Mouse (Mus musculus): Measurements from ENCODE around the gene Tle2. TPM values are rescaled to one million over a fixed set of nuclear protein-coding genes. Genes with fewer than 3 reads are reported as not detected.

Gene Tle2
- 5.1 and 6.9 TPM in 2 replicates for polyA plus RNA-seq (2014; fragmentation: Nextera tagmentation; extraction: Ambion mirVana)

DNA sequence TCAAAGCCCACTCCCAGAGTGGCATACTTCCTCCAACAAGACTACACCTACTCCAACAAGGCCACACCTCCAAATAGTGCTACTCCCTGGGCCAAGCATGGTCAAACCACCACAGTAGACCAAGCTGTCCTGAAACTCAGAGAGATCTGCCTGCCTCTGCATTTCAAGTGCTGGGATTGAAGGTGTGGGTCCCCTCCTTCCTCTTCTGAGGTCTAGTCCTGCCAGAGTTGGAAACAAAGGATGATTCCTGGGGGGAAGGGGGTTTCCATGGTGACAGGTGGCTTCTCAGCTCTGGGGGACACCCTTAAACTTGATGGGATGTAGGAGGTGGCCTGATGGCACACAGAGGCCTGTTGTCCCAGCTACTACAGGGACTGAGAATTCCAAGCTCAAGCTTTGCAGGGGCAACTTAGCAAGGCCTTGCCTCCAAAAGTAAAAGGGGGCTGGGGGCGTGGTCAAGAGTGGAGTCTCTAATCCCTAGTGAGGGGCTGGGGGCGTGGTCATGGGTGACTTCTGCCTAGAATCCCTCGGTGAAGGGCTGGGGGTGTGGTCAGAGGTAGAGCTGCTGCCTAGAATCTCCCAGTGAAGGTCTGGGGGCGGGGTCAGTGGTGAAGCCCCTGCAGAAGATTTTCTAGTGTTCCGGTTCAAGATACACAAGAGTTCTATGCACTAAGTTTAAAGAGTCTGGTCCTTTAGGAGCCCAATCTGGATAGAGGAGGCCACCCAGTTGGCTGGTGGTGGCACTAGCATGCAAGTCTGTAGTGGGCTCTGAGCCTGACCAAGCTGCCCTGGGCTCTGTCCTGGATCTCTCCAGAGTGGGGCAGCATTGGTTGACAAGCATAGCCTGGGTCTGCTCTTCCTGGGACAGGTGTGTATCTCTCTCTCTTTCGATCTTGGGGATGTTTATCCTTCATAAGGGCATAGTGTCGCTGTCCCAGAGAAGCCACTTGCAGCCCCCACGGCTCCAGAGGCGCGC, at the start of gene Tle2:
Gene Tle2 (plus strand): TSS at position 481 of the 976 bp plus-strand sequence.
- 20% methylated on average over 10 of the region's 10 CpGs for WGBS
- H3K27ac ChIP-seq (ENCODE audit: low read depth, low read length) = no peak within 1 kb of the TSS
- no peak for DNase-seq (ENCODE audit: low spot score)

DNA sequence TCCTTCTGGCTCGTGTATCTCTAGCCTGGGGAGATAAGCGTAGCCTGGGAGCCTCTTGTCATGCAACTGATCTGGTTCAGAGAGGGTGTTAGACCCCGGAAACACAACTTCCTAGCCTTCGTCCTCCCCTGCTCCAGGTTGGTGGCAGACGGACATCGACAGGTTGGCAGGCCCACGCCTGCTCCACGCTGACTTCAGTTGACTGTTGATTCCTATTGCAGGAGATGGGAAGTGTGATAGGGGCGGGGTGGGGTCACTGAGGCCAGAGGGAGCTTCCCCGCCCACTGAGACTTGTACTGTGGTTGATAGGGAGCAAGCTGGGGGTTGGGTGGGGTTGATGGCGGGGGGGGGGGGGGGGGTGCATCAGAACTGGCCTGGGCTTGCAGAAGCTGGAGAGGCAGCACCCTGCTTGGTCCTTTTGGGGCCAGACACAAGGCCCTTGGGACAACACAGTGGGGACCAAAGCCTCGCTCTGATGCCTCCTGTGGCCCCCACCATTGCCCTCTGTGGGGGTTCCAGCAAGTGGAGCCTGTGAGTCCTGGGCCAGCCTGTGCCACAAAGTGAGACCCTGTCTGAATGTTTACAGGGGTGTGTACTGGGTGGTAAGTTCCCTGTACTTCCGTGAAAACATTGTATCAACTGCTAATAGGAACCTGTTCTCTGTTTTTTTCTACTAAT, 49.2 kb upstream of the Tle2 start:
- Histone ChIP-seq H3K4me1 (replicated peaks; ENCODE audit: control insufficient read depth, insufficient read depth, low read length) (peaks cover 26% of the 10 kb centered on the region), H3K4me3 (ENCODE audit: low read depth, low read length) (no peak overlapping the region), H3K27ac (ENCODE audit: low read depth, low read length) (peak overlapping the region; percentile 89), H3K4me2 (peak overlapping the region; percentile 79), H3K36me3 (ENCODE audit: control insufficient read depth, insufficient read depth, low read length) (peaks cover 8% of the 10 kb centered on the region), H3K9me3 (ENCODE audit: control insufficient read depth, low read length) (no peaks in the 10 kb centered on the region), H3K27me3 (replicated peaks; ENCODE audit: control insufficient read depth, insufficient read depth, low read length) (0 out of 2 replicates have a peak, but pooled peaks cover 2% of the 10 kb centered on the region), H3K9ac (ENCODE audit: low read depth, low read length) (peak overlapping the region; percentile 50; the same call in 1 of the 2 replicates)
- peak; percentile 57 for DNase-seq (ENCODE audit: low spot score)
- WGBS = 18% methylated on average over 12 of the region's 13 CpGs
- ATAC-seq (replicated peaks; ENCODE audit: low FRiP score) = peak; percentile 68

More for the DNA sequence above, at the start of gene Tle2:
- no peak for ATAC-seq (replicated peaks; ENCODE audit: low FRiP score)
- H3K4me2 ChIP-seq = peak within 1 kb of the TSS; percentile 80
- H3K4me1 ChIP-seq (replicated peaks; ENCODE audit: control insufficient read depth, insufficient read depth, low read length) = peaks cover 51% of the 10 kb centered on the region
- H3K27me3 ChIP-seq (replicated peaks; ENCODE audit: control insufficient read depth, insufficient read depth, low read length) = peaks cover 36% of the 10 kb centered on the region
- H3K9me3 ChIP-seq (ENCODE audit: control insufficient read depth, low read length) = no peaks in the 10 kb centered on the region
- H3K36me3 ChIP-seq (ENCODE audit: control insufficient read depth, insufficient read depth, low read length) = no peaks in the 10 kb centered on the region
- peak within 1 kb of the TSS; percentile 46 for H3K4me3 ChIP-seq (ENCODE audit: low read depth, low read length)
- peak within 1 kb of the TSS; percentile 46; the same call in 1 of the 2 replicates for H3K9ac ChIP-seq (ENCODE audit: low read depth, low read length)

DNA sequence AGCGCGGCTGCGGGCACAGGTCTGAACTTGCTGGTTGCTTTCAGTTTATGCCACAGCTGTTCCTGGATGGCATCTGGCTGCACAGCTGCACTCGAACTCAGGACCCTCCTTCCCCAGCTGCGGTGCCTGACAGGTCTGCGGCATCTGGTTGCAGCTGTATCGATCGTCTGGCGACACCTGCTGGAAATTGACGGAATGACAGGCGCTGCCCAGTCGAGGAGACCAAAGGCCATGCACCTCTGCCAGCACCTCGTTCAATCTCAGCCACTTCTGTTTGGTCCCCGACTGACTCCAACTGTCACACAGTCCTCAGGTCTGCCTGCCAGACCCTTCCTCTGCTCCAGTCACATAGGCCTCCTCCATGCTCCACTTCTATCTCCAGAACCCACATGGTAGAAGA, 47.6 kb upstream of the Tle2 start:
- ATAC-seq (replicated peaks; ENCODE audit: low FRiP score) = peak; percentile 26; the same call in 1 of the 2 replicates
- peak; percentile 82 for DNase-seq (ENCODE audit: low spot score)
- Histone ChIP-seq H3K9ac (ENCODE audit: low read depth, low read length) (no peak overlapping the region), H3K4me3 (ENCODE audit: low read depth, low read length) (no peak overlapping the region), H3K36me3 (ENCODE audit: control insufficient read depth, insufficient read depth, low read length) (peaks cover 8% of the 10 kb centered on the region), H3K9me3 (ENCODE audit: control insufficient read depth, low read length) (no peaks in the 10 kb centered on the region), H3K27me3 (replicated peaks; ENCODE audit: control insufficient read depth, insufficient read depth, low read length) (0 out of 2 replicates have a peak, but pooled peaks cover 2% of the 10 kb centered on the region), H3K4me1 (replicated peaks; ENCODE audit: control insufficient read depth, insufficient read depth, low read length) (peaks cover 24% of the 10 kb centered on the region), H3K4me2 (no peak overlapping the region), H3K27ac (ENCODE audit: low read depth, low read length) (no peak overlapping the region)
- 7% methylated on average over 14 of the region's 14 CpGs for whole genome bisulfite sequencing

DNA sequence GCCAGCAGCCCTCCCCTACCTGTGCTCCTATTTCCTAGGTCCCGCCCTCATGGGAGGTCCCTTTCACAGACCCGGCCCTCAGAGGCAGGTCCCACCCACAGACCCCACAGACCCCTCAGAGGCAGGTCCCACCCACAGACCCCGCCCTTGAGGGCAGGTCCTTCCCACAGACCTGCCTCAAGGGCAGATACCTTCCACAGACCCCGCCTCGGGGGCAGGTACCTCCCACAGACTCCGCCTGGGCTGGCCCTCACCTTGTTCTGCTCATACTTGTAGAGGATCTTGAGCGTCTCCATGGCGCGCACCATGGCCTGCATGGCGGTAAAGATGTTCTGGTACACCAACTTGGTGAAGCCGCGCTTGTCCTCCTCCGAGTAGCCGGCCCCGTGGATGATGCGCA, 39.5 kb upstream of the Tle2 start:
- DNase-seq (ENCODE audit: low spot score) = no peak
- 75% methylated on average over 16 of the region's 16 CpGs for whole genome bisulfite sequencing

DNA sequence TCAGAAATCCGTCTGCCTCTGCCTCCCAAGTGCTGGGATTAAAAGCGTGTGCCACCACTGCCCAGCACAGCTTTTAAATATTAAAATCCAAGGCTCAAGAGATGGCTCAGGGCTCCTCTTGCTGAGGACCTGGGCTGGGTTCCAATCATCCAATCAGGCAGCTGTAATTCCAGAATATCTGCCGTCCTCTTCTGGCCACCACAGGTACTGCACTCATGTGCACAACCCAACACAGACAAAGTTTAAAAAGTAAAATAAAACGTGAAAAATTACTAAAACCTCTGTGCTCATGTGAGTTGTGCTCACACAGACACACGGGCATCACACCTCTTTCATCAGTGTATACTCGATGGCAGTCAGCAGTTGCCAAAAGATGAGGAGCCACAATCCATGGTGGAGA, 37.6 kb upstream of the Tle2 start:
- Histone ChIP-seq H3K9me3 (ENCODE audit: control insufficient read depth, low read length) (no peaks in the 10 kb centered on the region), H3K36me3 (ENCODE audit: control insufficient read depth, insufficient read depth, low read length) (peaks cover 18% of the 10 kb centered on the region; the same call in 1 of the 2 replicates), H3K4me1 (replicated peaks; ENCODE audit: control insufficient read depth, insufficient read depth, low read length) (peaks cover 10% of the 10 kb centered on the region), H3K4me3 (ENCODE audit: low read depth, low read length) (no peak overlapping the region), H3K27me3 (replicated peaks; ENCODE audit: control insufficient read depth, insufficient read depth, low read length) (no peaks in the 10 kb centered on the region), H3K4me2 (no peak overlapping the region), H3K27ac (ENCODE audit: low read depth, low read length) (no peak overlapping the region), H3K9ac (ENCODE audit: low read depth, low read length) (no peak overlapping the region)
- ATAC-seq (replicated peaks; ENCODE audit: low FRiP score) = no peak
- no peak for DNase-seq (ENCODE audit: low spot score)
- WGBS = 66% methylated on average over 6 of the region's 6 CpGs

More for the DNA sequence above, 39.5 kb upstream of the Tle2 start:
- Histone ChIP-seq H3K27me3 (replicated peaks; ENCODE audit: control insufficient read depth, insufficient read depth, low read length) (no peaks in the 10 kb centered on the region), H3K4me1 (replicated peaks; ENCODE audit: control insufficient read depth, insufficient read depth, low read length) (peaks cover 5% of the 10 kb centered on the region; the same call in 1 of the 2 replicates), H3K27ac (ENCODE audit: low read depth, low read length) (no peak overlapping the region), H3K4me3 (ENCODE audit: low read depth, low read length) (no peak overlapping the region), H3K9ac (ENCODE audit: low read depth, low read length) (no peak overlapping the region), H3K36me3 (ENCODE audit: control insufficient read depth, insufficient read depth, low read length) (peaks cover 18% of the 10 kb centered on the region), H3K9me3 (ENCODE audit: control insufficient read depth, low read length) (no peaks in the 10 kb centered on the region), H3K4me2 (no peak overlapping the region)
- no peak; the same call in 1 of the 2 replicates for ATAC-seq (replicated peaks; ENCODE audit: low FRiP score)

DNA sequence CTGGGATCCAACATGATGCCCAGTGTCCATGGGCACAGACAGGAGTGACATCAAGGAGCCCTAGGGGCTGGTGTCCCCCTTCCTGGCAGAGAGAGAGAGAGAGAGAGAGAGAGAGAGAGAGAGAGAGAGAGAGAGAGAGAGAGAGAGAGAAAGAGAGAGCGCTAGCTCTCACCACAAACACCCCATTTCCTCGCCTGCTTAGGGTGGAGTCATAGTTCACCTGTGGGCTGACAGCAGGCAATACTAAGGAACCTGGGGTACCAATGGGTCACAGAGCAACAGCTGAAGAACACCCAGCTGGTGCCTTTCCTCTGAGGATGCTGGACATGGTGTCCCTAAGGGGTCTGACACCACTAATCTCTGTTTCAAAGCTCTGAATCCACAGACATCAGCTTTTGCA, 36.9 kb upstream of the Tle2 start:
- Histone ChIP-seq H3K4me3 (ENCODE audit: low read depth, low read length) (no peak overlapping the region), H3K9ac (ENCODE audit: low read depth, low read length) (no peak overlapping the region), H3K27me3 (replicated peaks; ENCODE audit: control insufficient read depth, insufficient read depth, low read length) (no peaks in the 10 kb centered on the region), H3K36me3 (ENCODE audit: control insufficient read depth, insufficient read depth, low read length) (peaks cover 14% of the 10 kb centered on the region; the same call in 1 of the 2 replicates), H3K4me1 (replicated peaks; ENCODE audit: control insufficient read depth, insufficient read depth, low read length) (peaks cover 17% of the 10 kb centered on the region), H3K4me2 (no peak overlapping the region), H3K27ac (ENCODE audit: low read depth, low read length) (no peak overlapping the region), H3K9me3 (ENCODE audit: control insufficient read depth, low read length) (no peaks in the 10 kb centered on the region)
- ATAC-seq (replicated peaks; ENCODE audit: low FRiP score) (no peak), DNase-seq (ENCODE audit: low spot score) (no peak)
- WGBS = 80% methylated on average over 2 of the region's 2 CpGs

DNA sequence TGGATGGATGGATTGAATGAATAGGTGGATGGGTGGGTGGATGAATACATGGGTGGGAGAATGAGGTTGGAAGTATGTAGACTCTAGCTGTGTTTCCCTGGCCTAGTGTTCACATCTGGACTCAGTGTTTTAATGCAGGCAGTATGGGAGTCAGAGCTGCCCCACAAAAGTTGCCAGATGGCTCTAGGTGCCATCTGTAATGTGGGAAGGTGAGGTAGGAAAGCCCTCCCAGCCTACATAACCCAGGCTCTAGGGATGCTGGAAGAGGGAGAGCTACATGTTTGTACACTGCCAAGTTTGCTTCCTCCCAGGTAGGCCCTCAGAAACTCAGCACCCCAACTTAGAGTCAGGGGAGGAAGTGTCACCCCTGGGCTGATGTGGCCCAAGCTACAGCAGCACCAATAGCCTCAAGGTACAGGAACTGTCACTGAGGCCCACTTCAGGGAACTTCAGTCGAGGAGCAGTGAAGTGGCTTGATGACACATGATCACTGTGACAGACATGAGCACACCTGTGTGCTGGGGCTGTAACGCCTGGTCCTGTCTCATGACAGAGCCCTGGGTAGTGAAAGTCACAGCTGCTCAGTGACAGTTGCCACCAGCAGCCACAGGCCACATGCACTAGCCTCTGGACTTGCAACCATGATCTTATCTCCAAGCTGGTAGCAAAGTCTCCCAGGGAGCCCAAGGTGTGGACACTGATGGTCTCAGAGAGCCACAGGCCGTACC, 35.9 kb upstream of the Tle2 start:
- no peak overlapping the region for H3K4me3 ChIP-seq (ENCODE audit: low read depth, low read length)
- H3K4me2 ChIP-seq = no peak overlapping the region; the same call in 1 of the 2 replicates
- DNase-seq (ENCODE audit: low spot score) (no peak), ATAC-seq (replicated peaks; ENCODE audit: low FRiP score) (no peak)
- H3K4me1 ChIP-seq (replicated peaks; ENCODE audit: control insufficient read depth, insufficient read depth, low read length) = peaks cover 27% of the 10 kb centered on the region
- no peaks in the 10 kb centered on the region for H3K9me3 ChIP-seq (ENCODE audit: control insufficient read depth, low read length)
- H3K36me3 ChIP-seq (ENCODE audit: control insufficient read depth, insufficient read depth, low read length) = peaks cover 8% of the 10 kb centered on the region; the same call in 1 of the 2 replicates
- H3K27ac ChIP-seq (ENCODE audit: low read depth, low read length) = no peak overlapping the region
- 0 out of 2 replicates have a peak overlapping the region, but pooled peaks have one; percentile 14 for H3K9ac ChIP-seq (ENCODE audit: low read depth, low read length)
- WGBS = 84% methylated on average over 3 of the region's 3 CpGs
- no peaks in the 10 kb centered on the region for H3K27me3 ChIP-seq (replicated peaks; ENCODE audit: control insufficient read depth, insufficient read depth, low read length)

DNA sequence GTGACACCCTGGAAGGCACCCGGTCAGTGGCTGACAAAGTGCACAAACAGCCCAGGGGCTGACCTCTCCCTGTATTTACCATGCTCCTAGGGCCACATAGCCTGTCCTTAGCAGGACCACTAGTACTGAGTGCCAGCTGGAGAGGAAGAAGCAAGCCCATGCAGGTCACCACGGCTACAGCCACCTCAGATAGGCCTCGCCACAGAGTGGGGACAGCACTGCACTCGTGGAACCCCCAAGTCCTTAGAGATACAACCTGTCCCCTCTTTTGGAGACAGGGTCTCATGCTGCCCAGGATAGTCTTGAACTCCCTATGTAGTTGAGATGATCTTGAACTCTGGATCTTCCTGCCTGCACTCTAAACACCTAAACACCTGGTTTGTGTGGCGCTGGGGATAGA, 33.0 kb upstream of the Tle2 start:
- ATAC-seq (replicated peaks; ENCODE audit: low FRiP score) (no peak), DNase-seq (ENCODE audit: low spot score) (no peak)
- no peaks in the 10 kb centered on the region for H3K9me3 ChIP-seq (ENCODE audit: control insufficient read depth, low read length)
- peak overlapping the region; percentile 99; the same call in 1 of the 2 replicates for H3K4me2 ChIP-seq
- H3K27ac ChIP-seq (ENCODE audit: low read depth, low read length) = peak overlapping the region; percentile 20; the same call in 1 of the 2 replicates
- H3K4me1 ChIP-seq (replicated peaks; ENCODE audit: control insufficient read depth, insufficient read depth, low read length) = peaks cover 38% of the 10 kb centered on the region
- H3K27me3 ChIP-seq (replicated peaks; ENCODE audit: control insufficient read depth, insufficient read depth, low read length) = no peaks in the 10 kb centered on the region
- H3K9ac ChIP-seq (ENCODE audit: low read depth, low read length) = 0 out of 2 replicates have a peak overlapping the region, but pooled peaks have one; percentile 6
- WGBS = 69% methylated on average over 5 of the region's 5 CpGs
- H3K4me3 ChIP-seq (ENCODE audit: low read depth, low read length) = no peak overlapping the region
- peaks cover 8% of the 10 kb centered on the region; the same call in 1 of the 2 replicates for H3K36me3 ChIP-seq (ENCODE audit: control insufficient read depth, insufficient read depth, low read length)
